Mouse (Mus musculus) frontal cortex, adult 2 months (tissue): ENCODE measurements at regions not wholly inside any gene's neighbourhood (a gene's known extent, or its start where the extent isn't known, plus 50 kb on each side); places are given as distances from the start of the nearest gene placed in this dataset.
A peak's percentile ranks its signal among the peaks of the same experiment; 100 is the strongest.

Source experiments
- DNase-seq, 2 experiments: peaks; one replicate each; pipeline ENCODE4 v3.0.0; 2022; ENCODE audit warnings: low spot score in 1 of 2; ENCODE audit errors: extremely low spot score in 1 of 2

GRCm38 (mm10) chr7:95082248-95082647 is 1088.8 kb upstream of the Tenm4 start:
- peak in 1 of 2 experiments; percentile 9 for DNase-seq

- DNase-seq = no peak
Observed at GRCm38 (mm10) chr7:95084328-95084727, 1086.7 kb upstream of the Tenm4 start.

- peak in 1 of 2 experiments; percentile 40 for DNase-seq
Observed at GRCm38 (mm10) chr7:95091360-95091759, 1079.7 kb upstream of the Tenm4 start.

- DNase-seq = no peak
Observed at GRCm38 (mm10) chr7:95129020-95129419, 1042.0 kb upstream of the Tenm4 start.

GRCm38 (mm10) chr7:95133038-95133437 is 1038.0 kb upstream of the Tenm4 start:
- no peak for DNase-seq

- DNase-seq = no peak
Observed at GRCm38 (mm10) chr7:95134062-95134625, 1036.9 kb upstream of the Tenm4 start.

GRCm38 (mm10) chr7:95141778-95142177 is 1029.3 kb upstream of the Tenm4 start:
- DNase-seq = no peak

- DNase-seq = no peak
Observed at GRCm38 (mm10) chr7:95143037-95143436, 1028.0 kb upstream of the Tenm4 start.
